Mouse (Mus musculus) midbrain, embryonic 11.5 days (tissue): ENCODE measurements around the gene Lyar. TPM values are rescaled to one million over a fixed set of nuclear protein-coding genes. Genes with fewer than 3 reads are reported as not detected.
A peak's percentile ranks its signal among the peaks of the same experiment; 100 is the strongest.

Source experiments
- ATAC-seq: fragments of 200-750 bp; cut with Nextera tagmentation; 2 replicates; pipeline ENCODE4 v1.8.0; 2017; ENCODE audit warnings: moderate TSS enrichment, moderate library complexity; ENCODE audit not compliant: low FRiP score
- DNase-seq: peaks from one replicate; pipeline ENCODE4 v3.0.0; 2015; ENCODE audit warnings: low spot score; ENCODE audit errors: missing footprints
- H3K27ac ChIP-seq: fragments of 300-500 bp; sonication (generic); 2 replicates; pipeline ENCODE4 v1.5.1; 2014; ENCODE audit warnings: low read depth, low read length
- H3K27me3 ChIP-seq: fragments of 300-500 bp; sonication (generic); 2 replicates; pipeline ENCODE4 v1.6.1; 2014; ENCODE audit warnings: mild to moderate bottlenecking, low read length, moderate library complexity, mixed read lengths; ENCODE audit not compliant: control insufficient read depth, insufficient read depth
- H3K36me3 ChIP-seq: fragments of 300-500 bp; sonication (generic); 2 replicates; pipeline ENCODE4 v1.6.1; 2014; ENCODE audit warnings: mild to moderate bottlenecking, low read length, moderate library complexity, mixed read lengths; ENCODE audit not compliant: control insufficient read depth, insufficient read depth
- H3K4me1 ChIP-seq: fragments of 300-500 bp; sonication (generic); 2 replicates; pipeline ENCODE4 v1.6.1; 2014; ENCODE audit warnings: low read length; ENCODE audit not compliant: control insufficient read depth, insufficient read depth
- H3K4me2 ChIP-seq: fragments of 300-500 bp; sonication (generic); 2 replicates; pipeline ENCODE4 v1.6.1; 2014; ENCODE audit warnings: mild to moderate bottlenecking, moderate library complexity
- H3K4me3 ChIP-seq: fragments of 300-500 bp; sonication (generic); 2 replicates; pipeline ENCODE4 v1.5.1; 2014; ENCODE audit warnings: low read depth, low read length
- H3K9ac ChIP-seq: fragments of 300-500 bp; sonication (generic); 2 replicates; pipeline ENCODE4 v1.6.1; 2014; ENCODE audit warnings: low read length
- H3K9me3 ChIP-seq: fragments of 300-500 bp; sonication (generic); 2 replicates; pipeline ENCODE4 v1.6.1; 2016; ENCODE audit warnings: low read length; ENCODE audit not compliant: control insufficient read depth
- WGBS: fragments of 180-500 bp; shearing (Covaris S2); extraction: QIAGEN DNeasy Blood & Tissue Kit; methylation state at CpG from one replicate; pipeline ENCODE4 v1.1.7; 2014; 5-methylcytosine and 5-hydroxymethylcytosine counted together
- polyA plus RNA-seq: library from polyadenylated mRNA; unstranded; fragments of >200 nt; fragmentation: Nextera tagmentation; extraction: Ambion mirVana; gene quantifications from 2 replicates; pipeline ENCODE4 v1.2.1, GENCODE M21; 2014

Gene Lyar
- 129 and 143 TPM in 2 replicates for polyA plus RNA-seq

- peaks cover 13% of the 10 kb centered on the region for H3K4me1 ChIP-seq
- H3K27me3 ChIP-seq = no peaks in the 10 kb centered on the region
- H3K9me3 ChIP-seq = no peaks in the 10 kb centered on the region
- peak; percentile 96 for ATAC-seq
- DNase-seq = peak; percentile 100
- under 1% methylated on average over 55 of the region's 55 CpGs for WGBS
- H3K4me2 ChIP-seq = peak within 1 kb of the TSS; percentile 89
- peaks cover 11% of the 10 kb centered on the region; the same call in 1 of the 2 replicates for H3K36me3 ChIP-seq
- peak within 1 kb of the TSS; percentile 77 for H3K4me3 ChIP-seq
- peak within 1 kb of the TSS; percentile 87 for H3K9ac ChIP-seq
- no peak within 1 kb of the TSS for H3K27ac ChIP-seq
These were observed at the start of gene Lyar, which contains the start of gene Zbtb49 for GRCm38 (mm10) chr5:38220328-38220912. Gene Lyar, plus strand, starts transcription at chr5:38220470. Gene Zbtb49, minus strand, starts transcription at chr5:38220457.

DNA sequence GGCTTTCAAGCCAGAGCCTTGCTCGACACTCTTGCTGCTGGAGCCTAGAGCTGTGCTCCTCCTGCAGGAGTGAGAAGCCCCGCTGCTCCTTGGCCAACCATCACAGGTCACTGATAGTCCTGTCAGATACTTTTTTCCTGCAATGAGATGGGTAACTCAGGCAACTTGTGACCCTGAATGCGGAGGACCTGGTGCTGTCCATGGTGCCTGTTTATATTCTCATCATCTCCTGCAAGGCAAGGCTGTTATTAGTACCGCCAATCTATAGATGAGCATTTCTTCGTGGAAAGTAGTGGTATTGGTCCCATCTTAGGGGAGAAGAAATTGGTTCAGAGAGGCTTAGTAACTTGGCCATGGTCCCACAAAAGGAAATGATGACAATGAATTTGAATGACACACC lies 46.5 kb upstream of the Lyar start:
- no peaks in the 10 kb centered on the region for H3K4me1 ChIP-seq
- no peak overlapping the region for H3K9ac ChIP-seq
- 58% methylated on average over 5 of the region's 5 CpGs for WGBS
- H3K27me3 ChIP-seq = no peaks in the 10 kb centered on the region
- H3K9me3 ChIP-seq = no peaks in the 10 kb centered on the region
- DNase-seq (no peak), ATAC-seq (no peak)
- H3K4me3 ChIP-seq = no peak overlapping the region
- no peaks in the 10 kb centered on the region for H3K36me3 ChIP-seq
- H3K27ac ChIP-seq = no peak overlapping the region
- H3K4me2 ChIP-seq = no peak overlapping the region

DNA sequence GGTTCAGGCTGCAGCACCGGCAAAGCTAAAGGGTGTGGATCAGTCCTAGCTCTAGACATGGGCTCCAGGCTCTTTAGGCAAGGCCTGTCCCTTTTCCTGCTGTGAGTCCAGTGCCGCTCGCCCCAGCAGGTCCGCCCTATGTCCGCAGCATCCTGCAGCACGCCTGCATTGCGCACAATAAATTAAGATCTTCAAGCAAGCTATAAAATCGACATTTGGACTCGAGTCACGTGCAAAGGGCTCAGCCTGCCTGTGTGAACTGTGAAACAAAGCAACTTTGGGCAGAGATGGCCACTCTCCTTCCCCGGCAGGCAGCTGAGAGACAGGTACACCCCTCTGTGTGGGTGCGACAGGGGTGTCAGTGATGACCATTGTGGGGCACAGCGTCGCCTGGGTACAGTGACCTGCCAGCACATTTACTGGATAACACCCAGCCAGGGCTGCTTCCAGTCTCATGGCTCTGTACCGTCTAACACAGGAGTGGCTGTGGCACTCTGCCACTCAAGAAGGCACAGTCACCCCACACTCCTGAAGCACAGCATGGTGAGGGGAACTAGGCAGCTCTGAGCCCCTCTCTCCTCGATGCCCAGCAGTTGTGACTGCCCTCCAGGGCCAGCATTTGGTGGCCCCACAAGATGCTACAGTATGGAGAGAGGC lies 45.9 kb upstream of the Lyar start:
- ATAC-seq (no peak), DNase-seq (no peak)
- no peaks in the 10 kb centered on the region for H3K9me3 ChIP-seq
- no peaks in the 10 kb centered on the region for H3K4me1 ChIP-seq
- H3K27me3 ChIP-seq = no peaks in the 10 kb centered on the region
- 83% methylated on average over 16 of the region's 16 CpGs for WGBS
- no peak overlapping the region for H3K9ac ChIP-seq
- no peaks in the 10 kb centered on the region for H3K36me3 ChIP-seq
- H3K4me3 ChIP-seq = no peak overlapping the region
- no peak overlapping the region for H3K4me2 ChIP-seq
- H3K27ac ChIP-seq = no peak overlapping the region

- DNase-seq (no peak), ATAC-seq (no peak)
- Histone ChIP-seq H3K9ac (no peak overlapping the region), H3K27me3 (no peaks in the 10 kb centered on the region), H3K4me3 (no peak overlapping the region), H3K9me3 (no peaks in the 10 kb centered on the region), H3K27ac (no peak overlapping the region), H3K4me2 (no peak overlapping the region), H3K4me1 (no peaks in the 10 kb centered on the region), H3K36me3 (no peaks in the 10 kb centered on the region)
- 87% methylated on average over 6 of the region's 6 CpGs for WGBS
These were observed 35.5 kb upstream of the Lyar start for GRCm38 (mm10) chr5:38184688-38185285.

DNA sequence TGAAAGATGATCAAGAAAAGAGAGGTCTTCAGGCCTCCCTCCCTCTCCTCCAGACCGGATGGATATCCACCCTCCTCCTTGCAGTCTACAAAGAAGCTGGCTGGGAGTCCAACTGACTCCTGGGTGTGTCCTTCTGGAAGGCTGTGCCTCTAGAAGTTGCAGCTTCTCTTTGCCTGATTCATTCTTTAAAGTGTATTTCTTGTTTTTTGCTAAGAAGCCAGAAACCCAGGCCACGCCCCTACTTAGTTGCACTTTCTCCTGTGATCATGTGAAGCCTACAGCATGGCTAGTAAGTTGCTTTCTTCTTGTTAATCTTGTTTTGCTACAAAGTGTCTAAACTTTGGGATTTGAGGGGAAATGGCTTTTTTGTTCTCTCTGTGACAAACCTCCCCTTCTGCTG lies 33.3 kb upstream of the Lyar start:
- no peak overlapping the region for H3K4me2 ChIP-seq
- WGBS = 87% methylated on average over 2 of the region's 2 CpGs
- no peak overlapping the region for H3K9ac ChIP-seq
- H3K36me3 ChIP-seq = no peaks in the 10 kb centered on the region
- H3K27me3 ChIP-seq = no peaks in the 10 kb centered on the region
- DNase-seq = no peak
- H3K4me1 ChIP-seq = no peaks in the 10 kb centered on the region
- no peak overlapping the region for H3K4me3 ChIP-seq
- no peaks in the 10 kb centered on the region for H3K9me3 ChIP-seq
- no peak for ATAC-seq
- no peak overlapping the region for H3K27ac ChIP-seq

GRCm38 (mm10) chr5:38190907-38191306 lies 29.4 kb upstream of the Lyar start:
- 84% methylated on average over 3 of the region's 3 CpGs for WGBS
- H3K36me3 ChIP-seq = no peaks in the 10 kb centered on the region
- no peak overlapping the region for H3K4me3 ChIP-seq
- H3K27ac ChIP-seq = no peak overlapping the region
- H3K9me3 ChIP-seq = no peaks in the 10 kb centered on the region
- no peak overlapping the region for H3K4me2 ChIP-seq
- DNase-seq (no peak), ATAC-seq (no peak)
- H3K9ac ChIP-seq = no peak overlapping the region
- peaks cover 7% of the 10 kb centered on the region; the same call in 1 of the 2 replicates for H3K4me1 ChIP-seq
- no peaks in the 10 kb centered on the region; the same call in 1 of the 2 replicates for H3K27me3 ChIP-seq

GRCm38 (mm10) chr5:38194946-38195345 lies 25.3 kb upstream of the Lyar start:
- peaks cover 7% of the 10 kb centered on the region; the same call in 1 of the 2 replicates for H3K4me1 ChIP-seq
- no peak overlapping the region for H3K27ac ChIP-seq
- WGBS = 0% methylated on average over 2 of the region's 2 CpGs
- H3K9ac ChIP-seq = no peak overlapping the region
- H3K4me2 ChIP-seq = no peak overlapping the region
- no peak for DNase-seq
- no peaks in the 10 kb centered on the region for H3K9me3 ChIP-seq
- no peaks in the 10 kb centered on the region; the same call in 1 of the 2 replicates for H3K27me3 ChIP-seq
- no peaks in the 10 kb centered on the region for H3K36me3 ChIP-seq
- peak; percentile 54; the same call in 1 of the 2 replicates for ATAC-seq
- no peak overlapping the region for H3K4me3 ChIP-seq

GRCm38 (mm10) chr5:38195941-38196340 lies 24.3 kb upstream of the Lyar start:
- no peaks in the 10 kb centered on the region for H3K9me3 ChIP-seq

More at GRCm38 (mm10) chr5:38195941-38196340, 24.3 kb upstream of the Lyar start:
- H3K27me3 ChIP-seq = no peaks in the 10 kb centered on the region; the same call in 1 of the 2 replicates
- no peak overlapping the region for H3K4me3 ChIP-seq
- DNase-seq (no peak), ATAC-seq (no peak)
- no peak overlapping the region for H3K4me2 ChIP-seq
- H3K36me3 ChIP-seq = peaks cover 2% of the 10 kb centered on the region; the same call in 1 of the 2 replicates
- no peak overlapping the region for H3K27ac ChIP-seq
- H3K9ac ChIP-seq = no peak overlapping the region
- H3K4me1 ChIP-seq = peaks cover 7% of the 10 kb centered on the region; the same call in 1 of the 2 replicates
